Mouse (Mus musculus) cerebellum, adult 2 months (tissue): Measurements from ENCODE around the gene Crxos.

Source experiments
- CTCF ChIP-seq: fragments of 200-500 bp; IDR thresholded peaks from 2 replicates; pipeline ENCODE4 v1.5.1; 2011; ENCODE audit warnings: low read depth, mild to moderate bottlenecking, control low read depth, low read length, moderate library complexity, borderline replicate concordance; ENCODE audit not compliant: insufficient read depth
- POLR2A ChIP-seq: fragments of 200-500 bp; IDR thresholded peaks from 2 replicates; pipeline ENCODE4 v1.6.1; 2011; ENCODE audit warnings: low read length, control low read depth, borderline replicate concordance; ENCODE audit not compliant: insufficient read depth

DNA sequence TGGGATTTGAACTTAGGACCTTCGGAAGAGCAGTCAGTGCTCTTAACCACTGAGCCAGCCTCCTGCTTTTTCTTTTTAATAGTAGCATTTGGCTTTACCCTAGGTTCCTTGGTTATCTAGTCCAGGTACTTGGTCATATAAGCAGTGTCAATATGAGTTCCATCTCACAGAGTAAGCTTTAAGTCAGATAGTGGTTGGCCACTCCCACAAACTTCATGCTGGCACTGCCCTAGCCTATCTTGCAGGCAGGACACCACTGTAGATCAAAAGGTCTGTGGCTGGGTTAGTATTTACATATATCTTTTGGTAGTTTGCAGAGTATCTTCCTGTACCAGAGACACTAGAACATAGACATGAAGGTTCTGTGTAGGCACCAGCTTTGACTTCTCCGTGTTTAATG is 1.7 kb downstream of the Crxos start:
- TF ChIP-seq CTCF (no peak), POLR2A (no peak)
